Comparison of ENCODE assay signal across 8 mouse cellular contexts in genomic region chr8:117801443-117802298, GRCm38 (mm10). TPM values are rescaled to one million over a fixed set of nuclear protein-coding genes. Genes with fewer than 3 reads are reported as not detected.
DNase-seq lines count a peak whose midpoint lies in the region; ATAC-seq and TF ChIP-seq lines count a peak whose summit lies in the region.

Gene Mphosph6 (minus strand): TSS chr8:117801943.

- H3K27me3 ChIP-seq in embryonic facial prominence, embryonic 14.5 days (replicated peaks; ENCODE audit: control insufficient read depth, insufficient read depth, low read length) = no peaks in the 10 kb centered on the region
- H3K27me3 ChIP-seq in heart, adult 2 months (ENCODE audit: control insufficient read depth, insufficient read depth, low read length) = no peaks in the 10 kb centered on the region
- no peaks in the 10 kb centered on the region for H3K27me3 ChIP-seq in limb, embryonic 13.5 days
- no peaks in the 10 kb centered on the region for H3K27me3 ChIP-seq in midbrain, embryonic 16.5 days (ENCODE audit: control insufficient read depth, insufficient read depth, low read depth, low read length)

- peaks cover 3% of the 10 kb centered on the region for H3K79me2 ChIP-seq in heart, adult 2 months (replicated peaks; ENCODE audit: control insufficient read depth, insufficient read depth, low read length)

- intact Hi-C loops in heart, adult 2 months (cut with DNase I) = loop anchor here (10.0 kb wide), 1 partner anchor 1543 kb away; the partner anchor contains the start of gene Hsbp1

- H3K9me3 ChIP-seq in embryonic facial prominence, embryonic 14.5 days (ENCODE audit: control insufficient read depth, low read length) = no peaks in the 10 kb centered on the region
- no peaks in the 10 kb centered on the region for H3K9me3 ChIP-seq in limb, embryonic 13.5 days
- no peaks in the 10 kb centered on the region for H3K9me3 ChIP-seq in midbrain, embryonic 16.5 days (replicated peaks; ENCODE audit: control insufficient read depth, low read length, poor library complexity, severe bottlenecking)

- H3K27ac ChIP-seq in embryonic facial prominence, embryonic 14.5 days (replicated peaks; ENCODE audit: low read depth, low read length) = peak within 1 kb of the TSS; percentile 92
- H3K27ac ChIP-seq in heart, adult 2 months = peak within 1 kb of the TSS; percentile 86
- peak within 1 kb of the TSS; percentile 89 for H3K27ac ChIP-seq in limb, embryonic 13.5 days
- peak within 1 kb of the TSS; percentile 81 for H3K27ac ChIP-seq in midbrain, embryonic 16.5 days (ENCODE audit: low read length)

- peak within 1 kb of the TSS; percentile 95 for H3K4me3 ChIP-seq in embryonic facial prominence, embryonic 14.5 days (ENCODE audit: low read depth, low read length)
- peak within 1 kb of the TSS; percentile 65 for H3K4me3 ChIP-seq in heart, adult 2 months
- H3K4me3 ChIP-seq in limb, embryonic 13.5 days = peak within 1 kb of the TSS; percentile 77
- peak within 1 kb of the TSS; percentile 79 for H3K4me3 ChIP-seq in midbrain, embryonic 16.5 days (ENCODE audit: low read depth, low read length)

- peaks cover 24% of the 10 kb centered on the region for H3K36me3 ChIP-seq in embryonic facial prominence, embryonic 14.5 days (ENCODE audit: control insufficient read depth, insufficient read depth, low read length)
- H3K36me3 ChIP-seq in heart, adult 2 months (ENCODE audit: control insufficient read depth, insufficient read depth, low read length) = 0 out of 2 replicates have a peak, but pooled peaks cover 2% of the 10 kb centered on the region
- peaks cover 26% of the 10 kb centered on the region for H3K36me3 ChIP-seq in limb, embryonic 13.5 days
- H3K36me3 ChIP-seq in midbrain, embryonic 16.5 days (ENCODE audit: control insufficient read depth, insufficient read depth, low read length) = no peaks in the 10 kb centered on the region; the same call in 1 of the 2 replicates

- peak; percentile 99 for DNase-seq in 3T3-L1 (ENCODE audit: low read depth, low spot score)
- DNase-seq in adrenal gland, postnatal 4 days (ENCODE audit: low spot score in 2 of 2) = peak; percentile 85 to 93
- DNase-seq in embryonic facial prominence, embryonic 14.5 days (ENCODE audit: low spot score) = peak; percentile 99
- DNase-seq in heart, adult 2 months = peak; percentile 96 to 97
- DNase-seq in kidney, adult 8-10 months = peak; percentile 96
- peak; percentile 92 to 99 for DNase-seq in spleen, postnatal 10 days (ENCODE audit: low spot score in 2 of 2)

- H3K4me2 ChIP-seq in embryonic facial prominence, embryonic 14.5 days (ENCODE audit: low read depth, low read length) = peak within 1 kb of the TSS; percentile 59
- H3K4me2 ChIP-seq in limb, embryonic 13.5 days (replicated peaks) = peak within 1 kb of the TSS; percentile 72
- H3K4me2 ChIP-seq in midbrain, embryonic 16.5 days (ENCODE audit: low read length) = peak within 1 kb of the TSS; percentile 71

- TF ChIP-seq CTCF in heart, adult 2 months (IDR thresholded peaks at IDR 0.05) = peak; percentile 30; the same call in 1 of the 2 replicates

- peak; percentile 92 for TF ChIP-seq POLR2A in heart, adult 2 months (IDR thresholded peaks at IDR 0.05; ENCODE audit: insufficient read depth, low read depth, low read length)

- 0 out of 2 replicates have a peak, but pooled peaks have one; percentile 22 for TF ChIP-seq EP300 in heart, adult 2 months (IDR thresholded peaks at IDR 0.05; ENCODE audit: insufficient read depth, low read depth, low read length)

- H3K9ac ChIP-seq in embryonic facial prominence, embryonic 14.5 days (ENCODE audit: low read depth, low read length) = peak within 1 kb of the TSS; percentile 91
- peak within 1 kb of the TSS; percentile 89 for H3K9ac ChIP-seq in heart, adult 2 months (ENCODE audit: low read depth, low read length)
- peak within 1 kb of the TSS; percentile 89 for H3K9ac ChIP-seq in limb, embryonic 13.5 days
- peak within 1 kb of the TSS; percentile 88 for H3K9ac ChIP-seq in midbrain, embryonic 16.5 days (ENCODE audit: low read depth, low read length)

- under 1% methylated on average over 53 of the region's 65 CpGs for WGBS in embryonic facial prominence, embryonic 14.5 days
- WGBS in heart, adult 2 months = under 1% methylated on average over 65 of the region's 65 CpGs
- WGBS in limb, embryonic 13.5 days = under 1% methylated on average over 65 of the region's 65 CpGs
- WGBS in midbrain, embryonic 16.5 days = under 1% methylated on average over 65 of the region's 65 CpGs

- ATAC-seq in embryonic facial prominence, embryonic 14.5 days (ENCODE audit: low read depth) = peak; percentile 99
- ATAC-seq in limb, embryonic 13.5 days (ENCODE audit: low FRiP score, low read depth) = peak; percentile 99
- peak; percentile 99 for ATAC-seq in midbrain, embryonic 16.5 days

- peaks cover 12% of the 10 kb centered on the region for H3K4me1 ChIP-seq in embryonic facial prominence, embryonic 14.5 days (ENCODE audit: control insufficient read depth, insufficient read depth, low read length)
- peaks cover 1% of the 10 kb centered on the region for H3K4me1 ChIP-seq in heart, adult 2 months (ENCODE audit: control insufficient read depth, insufficient read depth, low read length)
- peaks cover 23% of the 10 kb centered on the region for H3K4me1 ChIP-seq in limb, embryonic 13.5 days
- H3K4me1 ChIP-seq in midbrain, embryonic 16.5 days (ENCODE audit: control insufficient read depth, insufficient read depth, low read length) = peaks cover 20% of the 10 kb centered on the region

RNA-seq across cellular contexts. Expression of gene Mphosph6, which starts in this region (rescaled TPM):
- total RNA-seq in adrenal gland, postnatal 4 days (2021) = 10 to 100 TPM; 28.5 to 35.7 TPM
- 50.8 and 55.2 TPM in 2 replicates for polyA plus RNA-seq in embryonic facial prominence, embryonic 14.5 days (2014; fragmentation: Nextera tagmentation; extraction: Ambion mirVana)
- 1 to 10 TPM; 8.4 to 8.9 TPM for total RNA-seq in heart, adult 2 months (2021)
- 3.9 and 7.2 TPM in 2 replicates for polyA plus RNA-seq in heart, adult 2 months (2012; rRNA removed)
- 65.0 and 66.7 TPM in 2 replicates for polyA plus RNA-seq in limb, embryonic 13.5 days (2015; fragmentation: Nextera tagmentation; extraction: Ambion mirVana)
- polyA plus RNA-seq in midbrain, embryonic 16.5 days (2015; fragmentation: Nextera tagmentation; extraction: Ambion mirVana) = 31.6 and 33.1 TPM in 2 replicates

Comparison
In these comparisons a context has a peak if more than half of its experiments do, and no peak if none do; other contexts are left out.
1. Peak in every context shown above with its lines: DNase-seq, ATAC-seq, H3K4me3 ChIP-seq and H3K27ac ChIP-seq.